Mouse (Mus musculus) embryonic fibroblast, embryonic 13.5 days (primary cell): ENCODE measurements around the gene Ubtf. TPM values are rescaled to one million over a fixed set of nuclear protein-coding genes. Genes with fewer than 3 reads are reported as not detected.

Experiments used
- H3K27ac ChIP-seq: 2 replicates; pipeline ENCODE4 v1.5.1; 2012; ENCODE audit warnings: low read length, control low read depth, inconsistent platforms; ENCODE audit not compliant: insufficient read depth
- H3K4me1 ChIP-seq: 2 replicates; pipeline ENCODE4 v1.6.1; 2011; ENCODE audit warnings: low read length; ENCODE audit not compliant: control insufficient read depth, insufficient read depth
- H3K4me3 ChIP-seq: 2 replicates; pipeline ENCODE4 v1.5.1; 2011; ENCODE audit warnings: mild to moderate bottlenecking, control low read depth, low read length; ENCODE audit not compliant: insufficient read depth
- CTCF ChIP-seq: IDR thresholded peaks from 2 replicates; pipeline ENCODE4 v1.5.1; 2011; ENCODE audit warnings: mild to moderate bottlenecking, control low read depth, low read length, moderate library complexity, borderline replicate concordance; ENCODE audit not compliant: insufficient read depth
- POLR2A ChIP-seq: IDR thresholded peaks from 2 replicates; pipeline ENCODE4 v1.6.1; 2011; ENCODE audit warnings: low read depth, mild to moderate bottlenecking, control low read depth, low read length, moderate library complexity
- polyA plus RNA-seq: library from polyadenylated mRNA; stranded (reverse); fragments of >200 nt; gene quantifications from 2 replicates; pipeline ENCODE4 v1.2.4, GENCODE M21; 2011; ENCODE audit warnings: low read depth; ENCODE audit not compliant: missing spikeins, insufficient read length

The Ubtf gene
- polyA plus RNA-seq, 1 experiment, result 102 TPM

DNA sequence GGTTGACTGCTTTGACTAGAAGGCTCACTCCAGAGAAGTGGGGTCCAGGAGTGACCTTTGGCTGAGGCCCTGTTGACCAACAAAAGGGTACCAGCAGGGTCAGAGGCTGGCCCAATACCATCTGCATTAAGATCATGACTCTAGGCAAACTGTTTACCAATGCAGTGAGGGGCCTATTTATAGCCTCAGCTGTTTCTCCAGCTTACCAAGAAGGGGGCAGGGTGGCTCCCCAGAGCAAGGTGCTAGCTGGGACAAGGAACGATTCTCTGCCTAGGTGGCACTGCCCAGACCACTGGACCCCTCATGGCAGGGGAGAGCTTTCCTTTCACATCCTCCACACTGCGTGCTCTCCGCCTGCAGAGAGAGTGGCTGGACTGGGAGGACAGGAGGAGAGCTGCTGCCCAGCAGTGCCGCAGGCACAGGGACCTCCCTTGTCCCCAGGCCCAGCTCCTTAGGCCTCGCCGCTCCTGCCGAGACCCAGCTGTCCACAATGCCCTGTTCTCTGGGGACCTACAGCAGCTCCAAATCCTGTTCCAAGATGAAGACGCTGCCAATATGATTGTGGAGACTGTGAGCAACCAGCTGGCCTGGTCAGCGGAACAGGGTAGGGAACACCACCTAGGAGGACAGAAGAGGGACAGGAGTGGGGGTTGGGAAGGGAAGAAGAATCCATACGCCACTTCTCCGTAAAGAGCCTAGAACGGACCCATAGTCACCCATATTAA is 50.9 kb downstream of the Ubtf start, which contains the start of gene Asb16:
Asb16 (plus strand) TSS at position 224 of the 725 bp plus-strand sequence.
- H3K4me1 ChIP-seq, result no peaks in the 10 kb centered on the region
- TF ChIP-seq POLR2A (no peak), CTCF (no peak)
- H3K27ac ChIP-seq, result no peak within 1 kb of the TSS
- no peak within 1 kb of the TSS for H3K4me3 ChIP-seq

DNA sequence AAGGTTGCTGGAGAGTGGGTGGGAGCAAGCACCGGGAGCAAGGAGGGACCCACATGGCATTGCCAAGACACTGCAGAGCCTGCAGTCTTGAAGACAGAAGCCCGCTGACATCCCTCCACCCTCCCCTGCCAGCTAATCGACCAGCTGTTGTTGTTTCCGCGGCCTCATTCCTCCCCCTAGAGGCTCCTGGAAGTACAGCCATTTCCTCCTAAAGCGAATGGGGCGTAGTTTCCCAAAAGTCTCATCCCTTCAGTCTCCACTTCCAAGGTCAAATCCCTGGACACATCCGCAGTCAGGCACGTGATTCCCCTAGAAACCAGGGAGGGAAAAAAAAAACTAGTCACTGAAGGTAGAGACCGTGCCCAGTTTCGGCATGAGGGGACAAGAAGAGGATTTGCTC is 52.1 kb downstream of the Ubtf start:
- TF ChIP-seq POLR2A (no peak), CTCF (peak; percentile 50)
- Histone ChIP-seq H3K4me3 (no peak overlapping the region), H3K4me1 (no peaks in the 10 kb centered on the region), H3K27ac (no peak overlapping the region)

DNA sequence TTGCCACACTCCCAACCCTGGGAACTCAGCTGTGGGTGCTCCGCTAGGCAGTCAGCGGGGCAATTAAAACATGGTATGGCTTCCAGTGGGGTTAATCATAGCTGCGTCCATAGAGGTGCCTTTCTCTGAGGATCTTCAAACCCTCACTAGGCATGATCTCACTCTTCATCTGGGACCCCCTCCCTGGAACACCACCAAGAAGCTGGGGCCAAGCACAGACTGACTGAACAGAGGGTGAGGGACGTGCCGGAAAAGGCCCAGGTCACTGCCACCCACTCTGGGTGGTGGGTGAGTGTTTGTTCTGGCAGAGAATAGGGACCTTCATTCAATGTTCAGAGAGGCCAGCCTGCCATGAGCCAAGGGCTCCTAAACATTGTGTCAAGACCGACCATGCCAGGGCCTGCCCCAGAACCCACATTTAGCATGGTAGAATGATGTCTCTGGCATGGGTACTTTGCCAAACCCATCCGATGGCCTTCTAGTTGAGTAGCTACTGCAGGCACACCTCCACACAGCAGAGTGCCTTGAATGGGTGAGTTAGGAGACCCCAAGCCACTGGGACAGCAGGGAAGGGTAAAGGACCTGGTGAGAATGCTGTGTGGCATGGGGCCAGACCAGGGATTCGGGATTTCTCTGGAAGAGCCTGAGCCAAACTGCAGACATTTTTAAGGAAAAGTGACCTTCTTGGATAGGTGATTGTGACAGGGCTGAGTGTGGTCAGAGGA is 52.7 kb downstream of the Ubtf start:
- Histone ChIP-seq H3K4me1 (no peaks in the 10 kb centered on the region), H3K27ac (no peak overlapping the region), H3K4me3 (no peak overlapping the region)
- TF ChIP-seq CTCF (no peak), POLR2A (no peak)

DNA sequence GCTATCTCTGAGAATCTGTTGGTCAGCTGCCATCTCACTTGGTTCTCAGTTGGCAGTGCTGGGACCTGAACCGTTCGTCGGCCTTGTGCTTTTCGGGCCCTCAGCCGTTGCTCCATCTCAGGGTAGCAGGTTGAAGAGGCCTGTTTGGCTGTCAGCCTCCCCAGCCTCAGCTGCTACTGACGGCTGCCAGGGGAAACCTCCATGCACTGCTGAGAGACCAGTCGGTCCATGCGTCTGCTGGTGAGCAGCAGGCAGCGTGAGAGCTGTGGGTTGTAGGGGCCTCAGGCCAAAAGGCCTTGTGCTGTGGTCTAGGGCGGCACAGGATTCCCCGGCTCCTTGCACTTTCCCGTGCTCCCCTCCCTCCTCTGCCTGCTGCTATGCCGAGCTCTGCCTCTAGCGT is 53.7 kb downstream of the Ubtf start:
- Histone ChIP-seq H3K4me3 (no peak overlapping the region), H3K4me1 (no peaks in the 10 kb centered on the region), H3K27ac (no peak overlapping the region)
- TF ChIP-seq CTCF (no peak), POLR2A (no peak)

DNA sequence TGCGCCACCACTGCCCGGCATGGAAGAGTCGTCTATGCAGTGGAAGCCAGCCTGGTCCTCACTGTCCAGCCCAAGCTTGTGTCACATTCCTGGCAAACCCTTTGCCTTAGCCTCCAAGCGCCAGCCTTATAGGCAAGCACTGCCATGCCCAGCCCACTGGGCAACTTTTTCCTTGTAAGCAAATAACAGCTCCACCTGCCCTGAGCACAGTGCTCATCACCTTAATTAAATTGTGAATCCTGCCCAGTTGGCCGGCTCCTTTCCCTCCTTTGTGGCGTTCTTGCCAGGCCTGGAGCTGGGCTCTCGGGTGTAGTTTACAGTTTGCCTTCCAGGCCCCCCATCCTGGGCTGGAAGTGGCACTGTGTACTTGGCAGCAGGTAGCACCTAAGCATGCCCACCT is 56.3 kb downstream of the Ubtf start:
- Histone ChIP-seq H3K4me1 (no peaks in the 10 kb centered on the region), H3K27ac (no peak overlapping the region), H3K4me3 (no peak overlapping the region)
- TF ChIP-seq POLR2A (no peak), CTCF (no peak)

DNA sequence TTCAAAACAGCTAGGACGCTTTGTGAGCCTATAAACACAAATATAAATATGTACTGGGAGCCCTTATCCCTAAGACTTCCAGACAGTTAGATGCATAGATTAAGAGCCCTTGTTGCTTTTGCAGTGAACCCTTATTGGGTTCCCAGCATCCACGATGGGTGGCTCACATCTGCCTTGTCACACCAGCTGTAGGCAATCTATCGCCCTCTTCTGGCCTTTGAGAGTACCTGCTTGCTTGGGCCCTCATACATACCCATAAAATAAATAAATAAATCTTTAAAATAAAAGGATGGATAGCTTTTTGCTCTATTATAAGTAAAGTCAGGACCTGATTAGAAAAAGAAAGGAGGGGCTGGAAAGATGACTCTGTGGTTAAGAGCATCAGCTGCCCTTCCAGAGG is 61.0 kb downstream of the Ubtf start:
- H3K27ac ChIP-seq, result no peak overlapping the region
- no peak overlapping the region for H3K4me3 ChIP-seq
- no peaks in the 10 kb centered on the region for H3K4me1 ChIP-seq
- TF ChIP-seq POLR2A (no peak), CTCF (no peak)

DNA sequence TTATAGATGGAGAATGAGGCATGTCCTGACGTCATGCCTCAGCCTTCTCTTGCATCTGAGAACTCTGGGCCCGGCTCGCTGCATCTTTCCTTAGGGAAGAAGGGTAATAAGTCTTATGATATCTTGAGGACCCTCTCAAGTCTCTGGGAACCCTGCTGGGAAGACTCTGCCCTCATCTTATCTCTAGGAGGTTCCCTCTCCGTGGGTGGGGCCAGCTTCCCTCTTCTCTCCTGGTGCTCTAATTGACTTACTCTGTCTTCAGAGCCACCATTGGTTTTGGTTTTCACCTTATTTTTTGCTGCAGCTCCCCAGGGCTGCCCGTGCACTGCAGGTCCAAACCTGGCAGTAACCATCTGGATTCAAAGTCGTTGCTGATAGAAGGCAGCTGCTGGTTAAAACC is 61.4 kb downstream of the Ubtf start:
- Histone ChIP-seq H3K4me3 (no peak overlapping the region), H3K27ac (no peak overlapping the region), H3K4me1 (no peaks in the 10 kb centered on the region)

DNA sequence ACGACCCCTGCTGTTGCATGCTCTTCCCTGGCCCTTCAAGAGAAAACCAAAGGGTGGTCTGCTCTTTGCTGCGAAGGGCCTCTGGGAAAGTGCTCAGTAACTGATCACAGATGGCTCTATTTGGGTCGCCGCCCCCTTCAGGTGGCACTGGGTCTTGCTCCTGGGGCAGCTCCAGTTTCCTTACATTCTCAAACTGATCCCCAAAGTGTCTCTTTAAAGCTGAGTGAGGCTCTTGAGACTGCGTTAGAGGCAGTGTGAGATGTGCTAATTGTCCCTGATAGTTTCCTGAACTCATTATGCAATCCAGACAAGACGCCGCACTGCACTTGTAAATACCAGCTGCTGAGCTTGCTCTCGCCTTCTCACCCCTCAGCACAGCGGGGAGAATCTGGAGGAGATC is 62.0 kb downstream of the Ubtf start:
- Histone ChIP-seq H3K4me3 (no peak overlapping the region), H3K4me1 (no peaks in the 10 kb centered on the region), H3K27ac (no peak overlapping the region)
- TF ChIP-seq POLR2A (no peak), CTCF (no peak)

More for the DNA sequence above, 61.4 kb downstream of the Ubtf start:
- TF ChIP-seq CTCF (no peak), POLR2A (no peak)

Other genes starting within 250 kb of the Ubtf start
- 6.8 and 6.9 TPM in 2 replicates for gene Mpp2, start 231.2 kb downstream of the Ubtf start, polyA plus RNA-seq
- gene Ppy, start 218.4 kb downstream of the Ubtf start, polyA plus RNA-seq, result not detected in 2 replicates
- not detected in 2 replicates for gene Pyy, start 211.9 kb downstream of the Ubtf start, polyA plus RNA-seq
- not detected in 2 replicates for gene Nags, start 174.2 kb downstream of the Ubtf start, polyA plus RNA-seq
- 11.2 and 14.9 TPM in 2 replicates for gene Tmem101, start 163.3 kb downstream of the Ubtf start, polyA plus RNA-seq
- gene Lsm12, start 134.4 kb downstream of the Ubtf start, polyA plus RNA-seq, result 113 and 124 TPM in 2 replicates
- gene G6pc3, start 130.1 kb downstream of the Ubtf start, polyA plus RNA-seq, result 37.9 and 40.0 TPM in 2 replicates
- gene Hdac5, start 89.6 kb downstream of the Ubtf start, polyA plus RNA-seq, result 47.8 and 54.9 TPM in 2 replicates
- 6.5 and 10.2 TPM in 2 replicates for gene BC030867, start 70.9 kb downstream of the Ubtf start, polyA plus RNA-seq
- gene Asb16, start 51.0 kb downstream of the Ubtf start, polyA plus RNA-seq, result 0.37 and 0.45 TPM in 2 replicates
- gene Tmub2, start 34.8 kb downstream of the Ubtf start, polyA plus RNA-seq, result 37.7 and 44.6 TPM in 2 replicates
- 50.7 and 55.6 TPM in 2 replicates for gene Atxn7l3, start 23.1 kb downstream of the Ubtf start, polyA plus RNA-seq
- gene Slc4a1, start 46.5 kb upstream of the Ubtf start, polyA plus RNA-seq, result not detected in 2 replicates
- 0.86 TPM in 1 of 2 replicates, not detected in the other for gene Rundc3a, start 73.7 kb upstream of the Ubtf start, polyA plus RNA-seq
- gene Slc25a39, start 88.2 kb upstream of the Ubtf start, polyA plus RNA-seq, result 164 and 174 TPM in 2 replicates
- gene Grn, start 110.6 kb upstream of the Ubtf start, polyA plus RNA-seq, result 226 and 252 TPM in 2 replicates
- 14.0 and 17.9 TPM in 2 replicates for gene Fam171a2, start 127.9 kb upstream of the Ubtf start, polyA plus RNA-seq
- gene Itga2b, start 150.4 kb upstream of the Ubtf start, polyA plus RNA-seq, result 6.4 and 11.6 TPM in 2 replicates
- gene Gpatch8, start 236.7 kb upstream of the Ubtf start, polyA plus RNA-seq, result 36.6 and 40.7 TPM in 2 replicates